Mouse (Mus musculus): ENCODE data around the gene Arhgdia. TPM values are rescaled to one million over a fixed set of nuclear protein-coding genes. Genes with fewer than 3 reads are reported as not detected.
A peak's percentile ranks its signal among the peaks of the same experiment; 100 is the strongest.

Gene Arhgdia
- total and polyA plus RNA-seq, 2 experiments: 14.9 to 188 TPM

- H3K36me3 ChIP-seq (ENCODE audit: control insufficient read depth, insufficient read depth, low read length): peaks cover 5% of the 10 kb centered on the region
- peaks cover 35% of the 10 kb centered on the region for H3K4me1 ChIP-seq (ENCODE audit: control insufficient read depth, insufficient read depth, low read length)
- H3K27ac ChIP-seq (replicated peaks; ENCODE audit: insufficient read depth, low read depth, low read length): peak overlapping the region; percentile 82
- peaks cover 26% of the 10 kb centered on the region for H3K79me2 ChIP-seq (ENCODE audit: control insufficient read depth, insufficient read depth, low read length)
- no peak for DNase-seq (ENCODE audit: extremely low read depth, low read depth, low spot score)
- H3K4me3 ChIP-seq (ENCODE audit: insufficient read depth, low read depth, low read length): no peak overlapping the region
- no peak for TF ChIP-seq POLR2A (IDR thresholded peaks at IDR 0.05; ENCODE audit: extremely low read depth, insufficient read depth, low read length)
- TF ChIP-seq CTCF (IDR thresholded peaks at IDR 0.05; ENCODE audit: low read depth, low read length): no peak
- H3K27me3 ChIP-seq (ENCODE audit: control insufficient read depth, insufficient read depth, low read length): no peaks in the 10 kb centered on the region
- H3K9ac ChIP-seq (ENCODE audit: low read depth, low read length): peak overlapping the region; percentile 52; the same call in 1 of the 2 replicates
These were observed 5.5 kb downstream of the Arhgdia start for GRCm38 (mm10) chr11:120575940-120576339.

- Histone ChIP-seq H3K4me1 (ENCODE audit: control insufficient read depth, insufficient read depth, low read length) (peaks cover 37% of the 10 kb centered on the region), H3K9ac (ENCODE audit: low read depth, low read length) (no peak overlapping the region), H3K79me2 (ENCODE audit: control insufficient read depth, insufficient read depth, low read length) (peaks cover 24% of the 10 kb centered on the region), H3K27ac (replicated peaks; ENCODE audit: insufficient read depth, low read depth, low read length) (0 out of 2 replicates have a peak overlapping the region, but pooled peaks have one; percentile 18), H3K4me3 (ENCODE audit: insufficient read depth, low read depth, low read length) (no peak overlapping the region), H3K27me3 (ENCODE audit: control insufficient read depth, insufficient read depth, low read length) (no peaks in the 10 kb centered on the region), H3K36me3 (ENCODE audit: control insufficient read depth, insufficient read depth, low read length) (peaks cover 13% of the 10 kb centered on the region)
- TF ChIP-seq CTCF (IDR thresholded peaks at IDR 0.05; ENCODE audit: low read depth, low read length) (no peak), POLR2A (IDR thresholded peaks at IDR 0.05; ENCODE audit: extremely low read depth, insufficient read depth, low read length) (no peak)
- 81% methylated on average over 2 of the region's 2 CpGs for WGBS
- DNase-seq (ENCODE audit: extremely low read depth, low read depth, low spot score): no peak
These were observed 6.4 kb downstream of the Arhgdia start for GRCm38 (mm10) chr11:120575046-120575445.

DNA sequence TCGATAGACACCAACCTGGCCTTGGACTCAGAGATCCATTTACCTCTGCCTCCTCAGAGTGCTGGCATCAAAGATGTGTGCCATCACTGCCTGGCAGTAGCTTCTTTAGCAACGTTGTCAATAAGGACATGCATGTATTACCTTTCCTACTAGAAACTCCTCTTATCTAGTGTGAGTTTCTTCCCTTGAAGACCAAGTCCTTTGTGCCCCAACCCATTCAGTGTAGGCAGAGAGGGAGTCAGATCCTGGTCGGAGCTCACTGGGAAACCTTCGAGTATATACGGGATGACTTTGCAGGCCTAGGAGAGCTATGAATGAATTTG is 7.2 kb downstream of the Arhgdia start:
- no peaks in the 10 kb centered on the region for H3K27me3 ChIP-seq (ENCODE audit: control insufficient read depth, insufficient read depth, low read length)
- peak overlapping the region; percentile 30 for H3K9ac ChIP-seq (ENCODE audit: low read depth, low read length)
- DNase-seq (ENCODE audit: extremely low read depth, low read depth, low spot score): peak; percentile 64
- peak overlapping the region; percentile 39 for H3K27ac ChIP-seq (replicated peaks; ENCODE audit: insufficient read depth, low read depth, low read length)
- peaks cover 17% of the 10 kb centered on the region for H3K36me3 ChIP-seq (ENCODE audit: control insufficient read depth, insufficient read depth, low read length)
- H3K4me1 ChIP-seq (ENCODE audit: control insufficient read depth, insufficient read depth, low read length): peaks cover 31% of the 10 kb centered on the region
- TF ChIP-seq POLR2A (IDR thresholded peaks at IDR 0.05; ENCODE audit: extremely low read depth, insufficient read depth, low read length): no peak
- peak overlapping the region; percentile 18; the same call in 1 of the 2 replicates for H3K4me3 ChIP-seq (ENCODE audit: insufficient read depth, low read depth, low read length)
- WGBS: 8% methylated on average over 5 of the region's 5 CpGs
- peaks cover 25% of the 10 kb centered on the region for H3K79me2 ChIP-seq (ENCODE audit: control insufficient read depth, insufficient read depth, low read length)

DNA sequence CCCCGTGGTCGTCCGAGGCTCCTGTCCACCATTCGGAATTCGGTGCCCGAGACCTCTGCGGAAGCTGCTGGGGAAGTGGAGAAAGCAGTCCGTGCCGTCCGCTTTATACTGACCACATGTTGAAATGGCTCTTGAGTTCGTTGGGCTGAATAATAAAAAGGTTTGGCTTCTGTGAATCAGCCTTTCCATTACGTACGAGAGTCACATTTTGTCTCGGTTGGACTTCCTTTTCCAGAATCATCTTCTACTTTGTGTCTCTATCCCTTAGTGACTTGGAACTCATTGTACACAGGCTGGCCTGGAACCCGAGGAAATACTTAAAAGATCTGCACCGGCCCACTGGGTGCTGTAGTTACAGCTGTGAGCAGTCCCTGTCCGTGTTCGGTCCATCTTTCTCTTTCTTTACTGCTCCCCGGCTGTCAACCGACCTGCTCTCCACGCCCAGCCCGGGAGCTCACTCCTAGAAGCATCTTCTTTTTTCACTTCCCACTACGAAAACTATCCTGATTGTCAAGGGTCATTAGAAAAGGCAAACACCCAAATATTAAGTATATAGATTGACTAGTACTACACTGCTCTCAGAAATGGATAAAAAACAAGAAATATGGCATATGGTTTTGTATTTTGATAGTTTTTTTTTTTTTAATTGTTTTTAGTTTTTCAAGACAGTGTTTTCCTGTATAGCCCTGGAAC is 7.7 kb downstream of the Arhgdia start:
- Histone ChIP-seq H3K36me3 (ENCODE audit: control insufficient read depth, insufficient read depth, low read length) (peaks cover 19% of the 10 kb centered on the region), H3K9ac (ENCODE audit: low read depth, low read length) (peak overlapping the region; percentile 92), H3K4me1 (ENCODE audit: control insufficient read depth, insufficient read depth, low read length) (peaks cover 27% of the 10 kb centered on the region), H3K79me2 (ENCODE audit: control insufficient read depth, insufficient read depth, low read length) (peaks cover 21% of the 10 kb centered on the region), H3K27me3 (ENCODE audit: control insufficient read depth, insufficient read depth, low read length) (no peaks in the 10 kb centered on the region), H3K27ac (replicated peaks; ENCODE audit: insufficient read depth, low read depth, low read length) (peak overlapping the region; percentile 92), H3K4me3 (ENCODE audit: insufficient read depth, low read depth, low read length) (peak overlapping the region; percentile 78)
- WGBS: under 1% methylated on average over 23 of the region's 23 CpGs
- TF ChIP-seq CTCF (IDR thresholded peaks at IDR 0.05; ENCODE audit: low read depth, low read length) (no peak), POLR2A (IDR thresholded peaks at IDR 0.05; ENCODE audit: extremely low read depth, insufficient read depth, low read length) (no peak)
- DNase-seq (ENCODE audit: extremely low read depth, low read depth, low spot score): no peak

- peaks cover 17% of the 10 kb centered on the region for H3K79me2 ChIP-seq (ENCODE audit: control insufficient read depth, insufficient read depth, low read length)
- H3K36me3 ChIP-seq (ENCODE audit: control insufficient read depth, insufficient read depth, low read length): peaks cover 27% of the 10 kb centered on the region
- H3K27me3 ChIP-seq (ENCODE audit: control insufficient read depth, insufficient read depth, low read length): no peaks in the 10 kb centered on the region
- peak within 1 kb of the TSS; percentile 96 for H3K4me3 ChIP-seq (ENCODE audit: insufficient read depth, low read depth, low read length)
- H3K27ac ChIP-seq (replicated peaks; ENCODE audit: insufficient read depth, low read depth, low read length): peak within 1 kb of the TSS; percentile 92
- peaks cover 29% of the 10 kb centered on the region for H3K4me1 ChIP-seq (ENCODE audit: control insufficient read depth, insufficient read depth, low read length)
- DNase-seq (ENCODE audit: extremely low read depth, low read depth, low spot score): peak; percentile 98
- H3K9ac ChIP-seq (ENCODE audit: low read depth, low read length): peak within 1 kb of the TSS; percentile 96
- under 1% methylated on average over 94 of the region's 94 CpGs for WGBS
- peak; percentile 99 for TF ChIP-seq POLR2A (IDR thresholded peaks at IDR 0.05; ENCODE audit: extremely low read depth, insufficient read depth, low read length)
- no peak for TF ChIP-seq CTCF (IDR thresholded peaks at IDR 0.05; ENCODE audit: low read depth, low read length)
These were observed 8.5 kb downstream of the Arhgdia start, which contains the start of gene P4hb for GRCm38 (mm10) chr11:120572752-120573584. P4hb (minus strand) TSS chr11:120573253.
